In genomic region chr15:97787799-97788667, GRCm38 (mm10) we compare ENCODE assay signal across 8 mouse cellular contexts. TPM values are rescaled to one million over a fixed set of nuclear protein-coding genes. Genes with fewer than 3 reads are reported as not detected.
A peak's percentile ranks its signal among the peaks of the same experiment; 100 is the strongest.
DNase-seq lines count a peak whose midpoint lies in the region; ATAC-seq and TF ChIP-seq lines count a peak whose summit lies in the region.
"Had no signal": no experiment of that assay in that cellular context is flagged by ENCODE, and none has a peak within 500 bp of the region (broad histone marks: within the 10 kb centered on the region; RNA-seq: fewer than 3 reads in every experiment).

No protein-coding gene starts in this region.

- DNase-seq in hindbrain, embryonic 10.5 days (ENCODE audit: low spot score) = no peak
- DNase-seq in hindbrain, embryonic 11.5 days (ENCODE audit: low spot score) = no peak
- DNase-seq in CH12.LX (ENCODE audit: extremely low read depth) = no peak
- DNase-seq in ES-CJ7 (ENCODE audit: low read depth, low spot score) = peak; percentile 69
- DNase-seq in urinary bladder, postnatal 36 days (ENCODE audit: low spot score in 2 of 2) = no peak
- DNase-seq in gastrocnemius, postnatal 4 days (ENCODE audit: low spot score in 2 of 2) = no peak

- no peak for ATAC-seq in hindbrain, embryonic 11.5 days (ENCODE audit: low FRiP score)
- ATAC-seq in hindbrain, embryonic 15.5 days (ENCODE audit: low FRiP score, low read depth) = no peak

- 0 out of 2 replicates have a peak overlapping the region, but pooled peaks have one; percentile 45 for H3K27ac ChIP-seq in hindbrain, embryonic 10.5 days
- H3K27ac ChIP-seq in hindbrain, embryonic 11.5 days (ENCODE audit: low read depth, low read length) = no peak overlapping the region; the same call in 1 of the 2 replicates
- no peak overlapping the region; the same call in 1 of the 2 replicates for H3K27ac ChIP-seq in CH12.LX (ENCODE audit: insufficient read depth, low read depth)
- peak overlapping the region; percentile 69 for H3K27ac ChIP-seq in hindbrain, embryonic 15.5 days (replicated peaks)

- H3K4me1 ChIP-seq in hindbrain, embryonic 10.5 days (replicated peaks) = peaks cover 24% of the 10 kb centered on the region
- H3K4me1 ChIP-seq in hindbrain, embryonic 11.5 days (replicated peaks; ENCODE audit: control insufficient read depth, insufficient read depth, low read length) = no peaks in the 10 kb centered on the region; the same call in 1 of the 2 replicates
- H3K4me1 ChIP-seq in CH12.LX (ENCODE audit: control insufficient read depth in 1 of 2, insufficient read depth in 2 of 2) = peaks cover 21 to 60% of the 10 kb centered on the region in 2 experiments
- peaks cover 43% of the 10 kb centered on the region for H3K4me1 ChIP-seq in hindbrain, embryonic 15.5 days (replicated peaks)

- peaks cover 13% of the 10 kb centered on the region for H3K27me3 ChIP-seq in hindbrain, embryonic 10.5 days (ENCODE audit: insufficient read depth, poor library complexity, severe bottlenecking)
- peaks cover under 1% of the 10 kb centered on the region; the same call in 1 of the 2 replicates for H3K27me3 ChIP-seq in hindbrain, embryonic 11.5 days (ENCODE audit: control insufficient read depth, insufficient read depth, low read length)
- no peaks in the 10 kb centered on the region for H3K27me3 ChIP-seq in CH12.LX (replicated peaks)
- H3K27me3 ChIP-seq in hindbrain, embryonic 15.5 days = 0 out of 2 replicates have a peak, but pooled peaks cover 4% of the 10 kb centered on the region

- TF ChIP-seq POLR2A in CH12.LX (IDR thresholded peaks at IDR 0.05; ENCODE audit: low read depth, low read length) = no peak

- TF ChIP-seq CTCF in CH12.LX (conservative IDR thresholded peaks at IDR 0.05 in 1 of 2, IDR thresholded peaks at IDR 0.05 in 1 of 2; ENCODE audit: low read depth in 2 of 2, low read length in 2 of 2) = no peak

- H3K9me3 ChIP-seq in hindbrain, embryonic 10.5 days = no peaks in the 10 kb centered on the region
- H3K9me3 ChIP-seq in hindbrain, embryonic 11.5 days (ENCODE audit: control insufficient read depth, low read length) = no peaks in the 10 kb centered on the region
- no peaks in the 10 kb centered on the region for H3K9me3 ChIP-seq in CH12.LX (replicated peaks; ENCODE audit: low read length)
- H3K9me3 ChIP-seq in hindbrain, embryonic 15.5 days = no peaks in the 10 kb centered on the region

- no peak overlapping the region for H3K4me3 ChIP-seq in hindbrain, embryonic 10.5 days
- no peak overlapping the region for H3K4me3 ChIP-seq in hindbrain, embryonic 11.5 days (ENCODE audit: low read depth, low read length)
- no peak overlapping the region for H3K4me3 ChIP-seq in CH12.LX (replicated peaks in 1 of 3; ENCODE audit: low read depth in 2 of 3, low read length in 2 of 3, poor library complexity in 1 of 3)
- H3K4me3 ChIP-seq in hindbrain, embryonic 15.5 days = no peak overlapping the region

- no peak overlapping the region for H3K9ac ChIP-seq in hindbrain, embryonic 11.5 days (ENCODE audit: low read depth, low read length)
- H3K9ac ChIP-seq in CH12.LX (ENCODE audit: insufficient read depth, low read depth) = no peak overlapping the region
- no peak overlapping the region for H3K9ac ChIP-seq in hindbrain, embryonic 15.5 days

- in situ Hi-C loops in CH12.LX (cut with MboI; ENCODE audit: low pct_ligation_motif_present, low pct_unique_long_range_greater_than_20kb, low sequenced_read_pairs) = no loop called here

- no peak overlapping the region for H3K4me2 ChIP-seq in hindbrain, embryonic 11.5 days (replicated peaks; ENCODE audit: low read depth, low read length)
- no peak overlapping the region for H3K4me2 ChIP-seq in CH12.LX (ENCODE audit: insufficient read depth, low read depth, poor library complexity, severe bottlenecking)
- H3K4me2 ChIP-seq in hindbrain, embryonic 15.5 days = no peak overlapping the region

- no peak for TF ChIP-seq EP300 in CH12.LX (IDR thresholded peaks at IDR 0.05; ENCODE audit: low read length)

- no peak for TF ChIP-seq RAD21 in CH12.LX (IDR thresholded peaks at IDR 0.05; ENCODE audit: low read depth, low read length)

- H3K79me2 ChIP-seq in CH12.LX (replicated peaks; ENCODE audit: control insufficient read depth, extremely low read depth, insufficient read depth, poor library complexity, severe bottlenecking) = peaks cover 9% of the 10 kb centered on the region

- WGBS in hindbrain, embryonic 10.5 days = 75% methylated on average over 19 of the region's 19 CpGs
- WGBS in hindbrain, embryonic 11.5 days = 73% methylated on average over 19 of the region's 19 CpGs
- WGBS in hindbrain, embryonic 15.5 days = 74% methylated on average over 19 of the region's 19 CpGs

- dilution Hi-C loops in CH12.LX (cut with MboI; ENCODE audit: extremely low pct_ligation_motif_present, extremely low pct_unique_long_range_greater_than_20kb, low sequenced_read_pairs) = loop anchor here (25.0 kb wide), 1 partner anchor 174 kb away; the partner anchor contains the start of gene Tmem106c

- peaks cover 26% of the 10 kb centered on the region for H3K36me3 ChIP-seq in hindbrain, embryonic 10.5 days
- peaks cover under 1% of the 10 kb centered on the region; the same call in 1 of the 2 replicates for H3K36me3 ChIP-seq in hindbrain, embryonic 11.5 days (ENCODE audit: control insufficient read depth, insufficient read depth, low read length)
- peaks cover 29 to 58% of the 10 kb centered on the region in 2 experiments for H3K36me3 ChIP-seq in CH12.LX (replicated peaks in 1 of 2; ENCODE audit: control insufficient read depth in 1 of 2, insufficient read depth in 1 of 2, low read length in 1 of 2)
- no peaks in the 10 kb centered on the region for H3K36me3 ChIP-seq in hindbrain, embryonic 15.5 days

TF ChIP-seq in CH12.LX, 34 proteins besides CTCF, POLR2A, EP300 and RAD21:
- TF ChIP-seq POLR2AphosphoS2 (IDR thresholded peaks at IDR 0.05; ENCODE audit: low read depth, low read length) = peak; percentile 80
- TF ChIP-seq HCFC1 (IDR thresholded peaks at IDR 0.05; ENCODE audit: low read depth, low read length) = no peak

RNA-seq across cellular contexts. Expression of gene Slc48a1, which starts 9.7 kb away (rescaled TPM):
- polyA plus RNA-seq in hindbrain, embryonic 10.5 days (2016; fragmentation: Nextera tagmentation; extraction: Ambion mirVana) = 28.8 and 31.3 TPM in 2 replicates
- 28.1 and 28.4 TPM in 2 replicates for polyA plus RNA-seq in hindbrain, embryonic 11.5 days (2014; fragmentation: Nextera tagmentation; extraction: Ambion mirVana)
- total RNA-seq in CH12.LX (2012; rRNA removed) = 35.0 and 39.4 TPM in 2 replicates
- 23.2 and 25.4 TPM in 2 replicates for total RNA-seq in CH12.LX (2014; rRNA removed)
- 50.6 and 56.0 TPM in 2 replicates for polyA plus RNA-seq in CH12.LX (2012; ENCODE audit: insufficient read length, low read depth)
- polyA plus RNA-seq in hindbrain, embryonic 15.5 days (2015; fragmentation: Nextera tagmentation; extraction: Ambion mirVana) = 93.1 and 97.5 TPM in 2 replicates
- total RNA-seq in gastrocnemius, postnatal 4 days (2021) = 10 to 100 TPM; 32.6 to 35.4 TPM

RNA-seq across cellular contexts. Expression of gene Rapgef3, which starts 20.3 kb away (rescaled TPM):
- 6.2 and 6.7 TPM in 2 replicates for polyA plus RNA-seq in hindbrain, embryonic 10.5 days (2016; fragmentation: Nextera tagmentation; extraction: Ambion mirVana)
- 3.6 and 4.0 TPM in 2 replicates for polyA plus RNA-seq in hindbrain, embryonic 11.5 days (2014; fragmentation: Nextera tagmentation; extraction: Ambion mirVana)
- 2.8 and 3.4 TPM in 2 replicates for total RNA-seq in CH12.LX (2012; rRNA removed)
- 2.2 and 3.2 TPM in 2 replicates for total RNA-seq in CH12.LX (2014; rRNA removed)
- 1.7 and 2.5 TPM in 2 replicates for polyA plus RNA-seq in CH12.LX (2012; ENCODE audit: insufficient read length, low read depth)
- 15.3 and 15.5 TPM in 2 replicates for polyA plus RNA-seq in hindbrain, embryonic 15.5 days (2015; fragmentation: Nextera tagmentation; extraction: Ambion mirVana)
- 10 to 100 TPM in 1 of 2 experiments, 1 to 10 TPM in 1; 9.4 to 11.0 TPM for total RNA-seq in gastrocnemius, postnatal 4 days (2021)

RNA-seq across cellular contexts. Expression of gene Hdac7, which starts 56.3 kb away (rescaled TPM):
- 25.7 and 32.7 TPM in 2 replicates for polyA plus RNA-seq in hindbrain, embryonic 10.5 days (2016; fragmentation: Nextera tagmentation; extraction: Ambion mirVana)
- 17.9 and 19.4 TPM in 2 replicates for polyA plus RNA-seq in hindbrain, embryonic 11.5 days (2014; fragmentation: Nextera tagmentation; extraction: Ambion mirVana)
- 18.0 and 21.7 TPM in 2 replicates for total RNA-seq in CH12.LX (2012; rRNA removed)
- total RNA-seq in CH12.LX (2014; rRNA removed) = 17.7 and 19.8 TPM in 2 replicates
- polyA plus RNA-seq in CH12.LX (2012; ENCODE audit: insufficient read length, low read depth) = 47.8 and 55.2 TPM in 2 replicates
- polyA plus RNA-seq in hindbrain, embryonic 15.5 days (2015; fragmentation: Nextera tagmentation; extraction: Ambion mirVana) = 25.5 and 28.1 TPM in 2 replicates
- total RNA-seq in gastrocnemius, postnatal 4 days (2021) = 10 to 100 TPM; 53.6 to 57.9 TPM

RNA-seq across cellular contexts. Expression of gene Endou, which starts 56.9 kb away (rescaled TPM):
- polyA plus RNA-seq in hindbrain, embryonic 10.5 days (2016; fragmentation: Nextera tagmentation; extraction: Ambion mirVana) = 0.07 and 0.08 TPM in 2 replicates
- 0.11 TPM in 1 of 2 replicates, not detected in the other for polyA plus RNA-seq in hindbrain, embryonic 11.5 days (2014; fragmentation: Nextera tagmentation; extraction: Ambion mirVana)
- total RNA-seq in CH12.LX (2012; rRNA removed) (38.9 and 49.5 TPM in 2 replicates), CH12.LX (2014; rRNA removed) (60.5 and 66.9 TPM in 2 replicates)
- 64.0 and 69.8 TPM in 2 replicates for polyA plus RNA-seq in CH12.LX (2012; ENCODE audit: insufficient read length, low read depth)
- polyA plus RNA-seq in hindbrain, embryonic 15.5 days (2015; fragmentation: Nextera tagmentation; extraction: Ambion mirVana) = 0.30 and 0.38 TPM in 2 replicates
- under 1 TPM; 0.74 to 0.86 TPM for total RNA-seq in gastrocnemius, postnatal 4 days (2021)
- polyA plus RNA-seq: embryonic facial prominence, embryonic 11.5 days had no signal

Comparison
In these comparisons a context has a peak if more than half of its experiments do, and no peak if none do; other contexts are left out.
1. H3K27ac ChIP-seq: peak in hindbrain, embryonic 10.5 days (single experiment) and hindbrain, embryonic 15.5 days (single experiment); none in hindbrain, embryonic 11.5 days (single experiment) and CH12.LX (single experiment).